Mouse (Mus musculus) spleen, postnatal 14 days (tissue): ENCODE measurements at regions not wholly inside any gene's neighbourhood (a gene's known extent, or its start where the extent isn't known, plus 50 kb on each side); places are given as distances from the start of the nearest gene placed in this dataset.
A peak's percentile ranks its signal among the peaks of the same experiment; 100 is the strongest.
"Not testable (repeated sequence)": the region's sequence is repeated elsewhere in the genome, so short reads cannot be mapped to it uniquely, and the experiment has no call there.

Experiments
- DNase-seq, 2 experiments: peaks; one replicate each; pipeline ENCODE4 v3.0.0; 2021 to 2022; ENCODE audit warnings: low spot score in 2 of 2

DNA sequence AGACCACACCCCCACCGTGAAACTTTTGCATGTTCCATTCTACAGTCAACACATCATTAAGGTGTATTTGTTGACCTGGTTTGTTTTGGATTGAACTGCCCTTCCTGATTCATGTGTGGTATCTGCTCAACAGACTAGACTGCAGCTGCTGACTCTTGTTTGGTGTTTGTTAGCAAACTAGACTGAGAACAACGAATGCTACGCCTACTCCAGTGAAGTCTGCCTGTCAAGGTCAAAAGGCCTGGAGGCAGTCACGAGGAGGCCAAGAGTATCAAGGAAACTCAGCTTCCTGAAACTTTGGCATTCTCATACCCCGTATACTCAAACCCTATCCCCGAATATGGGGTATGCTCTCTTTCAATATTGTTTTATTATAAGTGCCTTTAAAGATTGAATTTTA is 194.2 kb upstream of the Spin1 start:
- not testable (repeated sequence) for DNase-seq

DNA sequence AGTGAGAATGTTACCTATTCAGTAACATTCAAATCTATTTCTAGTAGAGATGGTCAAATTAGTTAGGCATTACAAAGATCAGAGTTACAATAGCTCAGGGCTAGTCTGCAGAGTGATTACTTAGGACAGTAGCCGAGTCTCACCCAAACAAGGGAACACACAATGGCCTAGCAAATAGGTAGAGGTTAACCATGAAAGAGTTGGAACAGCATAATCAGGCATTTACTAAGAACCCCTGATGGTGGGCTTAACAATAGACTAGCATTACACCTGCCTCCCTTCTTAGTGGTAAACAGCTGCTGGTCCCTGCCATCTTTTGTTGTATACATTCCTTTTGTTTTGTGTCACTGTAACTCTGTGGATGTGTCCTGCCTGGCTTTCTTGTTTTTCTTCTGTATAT is 193.8 kb upstream of the Spin1 start:
- DNase-seq, result no peak

DNA sequence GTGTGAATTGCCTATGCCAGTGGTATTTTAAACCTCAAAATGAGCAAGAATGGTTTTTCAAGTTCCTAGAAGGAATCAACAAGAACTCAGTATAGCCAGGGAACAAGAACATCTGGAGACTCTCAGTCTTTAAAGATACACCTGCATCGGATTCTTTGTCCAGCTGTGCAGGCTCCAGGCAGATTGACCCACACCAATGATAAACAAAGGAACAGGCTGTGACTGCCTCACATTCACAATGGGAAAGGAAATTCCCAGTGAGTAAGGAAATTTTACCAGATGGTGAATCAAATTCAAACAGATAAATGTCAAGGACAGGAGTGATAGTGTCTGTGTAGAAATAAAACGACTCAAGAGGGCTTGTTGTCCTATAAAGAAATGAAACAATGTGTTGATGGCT is 187.9 kb upstream of the Spin1 start:
- DNase-seq, result not testable (repeated sequence)

DNA sequence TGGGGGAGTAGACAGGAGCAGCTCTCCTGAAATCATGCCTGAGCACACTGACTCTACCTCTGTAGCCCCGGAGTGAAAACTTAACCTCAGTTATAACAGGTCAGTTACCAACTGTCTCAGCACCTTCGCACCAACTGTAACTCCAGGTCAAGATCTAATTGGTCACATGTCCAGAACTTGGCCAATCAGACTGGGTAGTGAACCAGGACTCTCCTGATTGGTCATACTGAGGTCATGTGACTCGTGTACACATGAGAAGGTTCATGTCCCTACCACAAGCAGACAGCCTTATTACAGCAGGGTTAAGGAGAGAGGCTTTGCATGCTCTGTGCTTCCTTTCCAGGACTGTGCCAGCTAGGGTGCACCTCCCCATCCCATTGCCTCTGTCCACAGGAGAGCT is 166.7 kb upstream of the Spin1 start:
- not testable (repeated sequence) for DNase-seq

GRCm38 (mm10) chr13:50942561-50942960 is 158.1 kb upstream of the Spin1 start:
- no peak for DNase-seq

GRCm38 (mm10) chr13:50949545-50950226 is 151.0 kb upstream of the Spin1 start:
- peak; percentile 27 to 74 for DNase-seq

- no peak for DNase-seq
Measured at GRCm38 (mm10) chr13:50954671-50955070, 146.0 kb upstream of the Spin1 start.

- no peak for DNase-seq
Measured at GRCm38 (mm10) chr13:50958051-50958883, 142.4 kb upstream of the Spin1 start.

DNA sequence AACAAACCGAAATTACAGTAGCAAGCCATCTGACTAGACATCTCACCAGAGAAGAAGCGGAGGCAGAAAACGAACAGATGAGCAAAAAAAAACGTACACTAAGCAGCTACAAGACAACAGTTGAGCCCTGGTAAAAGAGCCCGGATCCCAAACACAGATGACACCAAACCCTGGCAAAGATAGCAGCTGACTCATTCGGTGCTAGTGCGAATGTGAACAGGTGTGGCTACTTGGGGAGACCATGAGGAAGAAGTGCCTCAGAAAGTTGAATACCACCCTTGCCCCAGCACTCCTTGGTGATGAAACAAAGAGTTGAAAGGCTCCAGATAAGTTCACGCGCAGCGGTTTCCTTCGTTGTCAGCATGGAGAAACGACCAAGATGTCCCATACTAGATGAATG is 139.8 kb upstream of the Spin1 start:
- no peak for DNase-seq

- DNase-seq, result no peak
Measured at GRCm38 (mm10) chr13:50964070-50964469, 136.6 kb upstream of the Spin1 start.

DNA sequence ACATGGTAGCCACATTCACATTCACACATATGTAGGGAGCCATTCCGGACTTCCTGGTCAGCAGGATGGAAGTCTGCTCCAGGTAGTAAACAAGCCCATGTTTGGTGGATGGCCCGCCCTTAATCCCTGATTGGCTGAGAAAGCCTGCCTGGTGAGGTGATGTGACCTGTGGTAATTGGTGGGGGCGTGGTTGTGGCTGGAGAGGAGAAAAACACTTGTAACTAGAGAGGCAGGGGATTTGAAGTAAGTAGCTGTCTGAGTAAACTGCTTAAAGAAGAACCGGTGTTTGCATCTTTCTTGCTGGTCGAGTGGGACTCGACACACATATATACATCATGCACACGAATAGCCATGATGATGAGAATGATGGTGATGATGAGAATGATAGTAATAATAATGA is 135.6 kb upstream of the Spin1 start:
- DNase-seq, result not testable (repeated sequence)

DNA sequence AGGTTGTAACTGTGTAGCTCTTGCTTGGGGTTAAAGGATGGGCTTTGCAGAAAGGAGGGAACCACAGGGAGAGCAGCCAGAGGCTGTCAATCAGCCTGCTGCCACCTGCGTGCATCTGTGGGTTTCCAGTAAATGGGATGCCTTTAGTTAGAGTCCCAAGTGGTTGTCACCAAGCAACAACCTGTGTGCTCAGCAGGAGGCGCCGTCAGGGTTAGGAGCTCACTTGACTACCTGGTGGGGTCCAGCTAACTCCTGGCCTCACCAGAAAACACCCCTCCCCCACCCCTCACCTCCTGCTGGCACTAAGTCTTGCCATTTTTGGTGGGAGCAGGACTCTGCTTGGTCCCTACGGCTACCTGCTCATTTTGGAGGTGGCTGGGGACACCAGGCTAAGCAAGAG is 135.0 kb upstream of the Spin1 start:
- DNase-seq, result no peak

GRCm38 (mm10) chr13:50966826-50967225 is 133.9 kb upstream of the Spin1 start:
- DNase-seq, result no peak

DNA sequence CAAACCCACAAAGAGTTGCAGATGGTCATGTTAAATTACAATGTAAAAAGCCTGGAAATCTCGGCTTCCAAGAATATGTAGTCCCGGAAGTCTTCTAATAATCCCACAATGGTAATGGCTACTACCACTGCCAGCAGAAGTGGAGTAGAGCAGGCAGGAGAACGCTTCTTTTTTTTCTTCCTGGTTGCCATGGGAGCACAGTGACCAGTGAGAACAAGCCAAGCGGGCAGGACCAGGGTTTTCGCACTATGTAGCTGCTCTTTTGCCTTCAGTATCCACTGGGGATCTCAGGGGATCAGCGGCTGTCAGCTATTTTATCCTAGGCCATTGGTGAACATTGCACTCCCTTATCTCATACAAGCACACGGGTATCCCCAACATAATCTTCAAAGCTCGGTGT is 127.3 kb upstream of the Spin1 start:
- no peak for DNase-seq

GRCm38 (mm10) chr13:50975306-50975920 is 125.3 kb upstream of the Spin1 start:
- no peak for DNase-seq

DNA sequence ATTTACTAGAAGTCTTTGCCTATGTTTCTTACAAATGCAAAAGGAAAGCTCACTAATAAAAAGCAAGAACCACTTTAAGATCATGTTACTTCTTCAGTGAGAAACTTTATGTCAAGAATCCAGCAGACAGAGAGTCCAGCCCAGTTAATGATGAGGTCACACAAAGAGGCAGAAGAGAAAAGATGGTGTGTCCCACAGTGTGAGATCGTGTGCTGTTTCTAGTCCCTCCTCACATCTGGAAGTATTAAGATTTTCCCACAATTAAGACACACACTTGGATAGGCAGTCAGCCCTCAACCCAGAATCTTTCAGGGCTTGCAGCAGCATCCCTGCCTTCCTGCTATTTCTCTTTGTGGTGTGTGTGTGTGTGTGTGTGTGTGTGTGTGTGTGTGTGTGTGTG is 118.7 kb upstream of the Spin1 start:
- no peak for DNase-seq

DNA sequence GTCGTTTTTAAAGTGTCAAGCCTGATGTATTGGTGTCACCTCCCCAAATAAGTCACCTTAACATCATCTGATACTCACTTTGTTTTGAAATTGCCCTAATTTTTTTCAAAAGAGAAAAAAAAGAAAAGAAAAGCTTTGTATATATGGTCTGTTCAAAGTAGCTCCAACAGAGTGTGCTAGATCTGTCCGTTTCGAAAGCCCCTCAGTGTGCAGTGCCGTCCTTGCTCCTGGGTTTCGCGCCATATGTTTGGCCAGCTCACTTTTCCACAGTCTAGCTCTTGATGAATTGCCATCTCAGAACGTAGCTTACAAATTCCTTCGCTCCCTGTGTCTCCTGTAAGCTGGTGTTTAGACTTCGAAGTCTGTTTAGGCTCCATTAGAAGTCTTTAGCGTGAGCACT is 117.7 kb upstream of the Spin1 start:
- DNase-seq, result no peak

DNA sequence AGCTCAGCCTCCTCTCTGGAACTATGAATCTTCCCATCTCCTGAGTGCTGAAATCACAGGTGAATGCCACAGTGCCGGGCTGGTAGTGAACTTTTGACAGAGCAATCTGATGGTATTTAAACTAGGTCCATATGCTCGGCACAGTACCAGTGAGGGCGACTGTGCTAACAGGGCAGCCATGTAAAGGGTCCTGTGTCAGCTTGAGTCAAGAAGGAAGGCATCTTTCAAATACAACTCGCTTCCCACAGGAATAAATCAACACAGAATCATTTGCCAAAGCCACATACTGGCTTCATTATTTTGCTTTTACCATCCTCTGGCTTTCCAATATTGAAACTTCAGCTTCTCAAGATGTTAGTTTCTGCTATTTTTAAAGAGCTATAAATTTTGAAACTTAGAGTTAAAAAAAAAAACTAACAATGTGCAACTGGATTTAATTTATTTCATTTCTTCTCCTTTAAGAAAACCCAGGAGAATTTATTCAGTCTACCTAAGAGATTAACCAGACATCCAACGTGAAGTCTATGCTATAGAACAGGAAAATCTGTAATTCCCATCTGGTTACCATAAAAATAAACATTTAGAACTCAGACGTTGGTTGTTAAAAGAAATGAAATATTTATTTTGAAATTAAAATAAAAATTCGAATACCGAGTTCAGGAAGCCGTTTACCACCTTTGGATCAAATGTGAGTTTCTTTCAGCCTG is 108.8 kb upstream of the Spin1 start:
- DNase-seq, result no peak

DNA sequence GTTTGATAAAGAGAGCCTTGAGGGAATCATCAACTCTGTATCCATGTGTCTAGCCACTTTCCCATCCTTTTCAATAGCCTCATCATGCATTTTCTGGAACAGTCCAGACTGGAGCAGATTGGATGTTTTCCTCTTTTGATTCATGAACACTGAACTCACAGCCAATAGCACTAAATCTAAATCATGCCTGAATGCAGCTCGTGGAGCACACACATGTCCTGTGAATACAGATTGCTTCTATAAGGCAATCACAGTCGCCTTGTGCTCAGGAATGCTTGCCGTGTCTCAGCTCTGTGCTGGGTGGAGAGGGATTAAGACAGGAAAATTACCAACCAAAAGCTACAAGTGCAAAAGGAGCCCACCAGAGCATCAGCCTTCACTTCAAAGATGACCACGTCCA is 100.9 kb upstream of the Spin1 start:
- no peak for DNase-seq

DNA sequence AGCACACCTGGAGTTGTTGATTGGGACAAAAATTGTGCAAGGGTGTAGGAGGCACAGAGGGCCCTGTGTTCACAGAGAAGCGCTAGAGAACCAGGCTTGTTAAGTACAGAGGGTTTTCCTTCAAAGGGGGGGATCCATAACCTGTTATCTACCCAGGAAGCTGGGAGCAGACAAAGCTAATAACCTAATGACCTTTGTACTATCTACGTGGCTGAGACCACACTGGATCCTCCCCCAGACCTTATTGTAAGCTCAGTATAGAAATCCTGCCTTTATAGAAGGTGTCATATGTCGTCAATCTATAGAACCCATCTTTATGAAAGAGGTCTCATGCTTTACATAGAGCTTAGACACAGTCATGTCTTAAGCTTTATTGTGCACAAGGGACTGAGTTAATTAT is 95.9 kb upstream of the Spin1 start:
- no peak for DNase-seq

- no peak for DNase-seq
Measured at GRCm38 (mm10) chr13:51010736-51011135, 89.9 kb upstream of the Spin1 start.

GRCm38 (mm10) chr13:51016209-51016608 is 84.5 kb upstream of the Spin1 start:
- DNase-seq, result no peak
